Mouse (Mus musculus) heart, embryonic 15.5 days (tissue): Measurements from ENCODE around the gene Pcolce. TPM values are rescaled to one million over a fixed set of nuclear protein-coding genes. Genes with fewer than 3 reads are reported as not detected.

Experiments
- ATAC-seq: fragments of 200-750 bp; cut with Nextera tagmentation; replicated peaks from 2 replicates; pipeline ENCODE4 v1.8.0; 2017; ENCODE audit warnings: low read depth, moderate TSS enrichment; ENCODE audit not compliant: insufficient number of reproducible peaks, insufficient read depth, low FRiP score
- H3K27ac ChIP-seq: fragments of 300-500 bp; sonication (generic); 2 replicates; pipeline ENCODE4 v1.5.1; 2015; ENCODE audit warnings: mild to moderate bottlenecking, inconsistent platforms
- H3K27me3 ChIP-seq: fragments of 300-500 bp; sonication (generic); 2 replicates; pipeline ENCODE4 v1.6.1; 2015; ENCODE audit warnings: inconsistent platforms
- H3K36me3 ChIP-seq: fragments of 300-500 bp; sonication (generic); 2 replicates; pipeline ENCODE4 v1.6.1; 2015; ENCODE audit warnings: mild to moderate bottlenecking, inconsistent platforms
- H3K4me1 ChIP-seq: fragments of 300-500 bp; sonication (generic); replicated peaks from 2 replicates; pipeline ENCODE4 v1.6.1; 2015; ENCODE audit warnings: inconsistent platforms
- H3K4me2 ChIP-seq: fragments of 300-500 bp; sonication (generic); 2 replicates; pipeline ENCODE4 v1.6.1; 2015; ENCODE audit warnings: inconsistent platforms, mild to moderate bottlenecking, moderate library complexity
- H3K4me3 ChIP-seq: fragments of 300-500 bp; sonication (generic); 2 replicates; pipeline ENCODE4 v1.5.1; 2015; ENCODE audit warnings: mild to moderate bottlenecking, inconsistent platforms
- H3K9ac ChIP-seq: fragments of 300-500 bp; sonication (generic); 2 replicates; pipeline ENCODE4 v1.6.1; 2015; ENCODE audit warnings: mild to moderate bottlenecking, inconsistent platforms
- H3K9me3 ChIP-seq: fragments of 300-500 bp; sonication (generic); replicated peaks from 2 replicates; pipeline ENCODE4 v1.6.1; 2016; ENCODE audit warnings: inconsistent platforms
- WGBS: fragments of 180-500 bp; shearing (Covaris S2); methylation state at CpG from one replicate; pipeline ENCODE4 v1.1.7; 2015; ENCODE audit warnings: mixed read lengths; 5-methylcytosine and 5-hydroxymethylcytosine counted together
- polyA plus RNA-seq: library from polyadenylated mRNA; unstranded; fragments of >200 nt; fragmentation: Nextera tagmentation; extraction: Ambion mirVana; gene quantifications from 2 replicates; pipeline ENCODE4 v1.2.1, GENCODE M21; 2015

Gene Pcolce
- polyA plus RNA-seq, 1 experiment from 2014 or later, result 117 TPM

DNA sequence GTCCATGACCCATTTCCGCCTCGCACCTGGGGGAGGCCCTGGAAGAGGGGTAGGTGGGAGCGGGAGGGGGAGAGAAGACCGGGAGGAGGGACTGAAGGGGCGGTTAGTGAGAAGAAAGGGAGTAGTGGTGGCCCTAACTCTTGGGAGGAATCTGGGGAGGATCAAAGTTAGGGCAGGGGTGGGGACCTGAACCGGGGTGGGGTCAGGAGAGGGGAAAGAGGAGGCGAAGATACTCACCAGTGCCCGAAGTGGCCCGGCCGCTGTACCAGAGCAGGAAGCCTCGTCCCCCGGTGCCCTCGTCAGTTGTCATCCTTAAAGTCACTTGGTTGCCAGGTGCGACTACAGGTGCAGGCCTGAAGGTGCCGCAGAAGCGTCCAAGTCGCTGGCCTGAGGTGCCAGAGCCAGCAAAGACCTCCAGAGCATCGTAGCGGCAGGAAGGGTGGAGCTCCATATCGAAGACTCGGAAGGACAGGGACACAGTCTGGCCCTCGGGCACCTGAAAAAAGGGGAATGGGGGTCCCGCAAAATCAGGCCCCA, 4.9 kb downstream of the Pcolce start:
- peaks cover 51% of the 10 kb centered on the region for H3K4me1 ChIP-seq
- H3K27ac ChIP-seq, result no peak overlapping the region
- ATAC-seq, result no peak
- 34% methylated on average over 22 of the region's 23 CpGs for WGBS
- no peaks in the 10 kb centered on the region for H3K9me3 ChIP-seq
- H3K36me3 ChIP-seq, result peaks cover 25% of the 10 kb centered on the region; the same call in 1 of the 2 replicates
- H3K4me2 ChIP-seq, result peak overlapping the region; percentile 43
- peak overlapping the region; percentile 19; the same call in 1 of the 2 replicates for H3K9ac ChIP-seq
- H3K4me3 ChIP-seq, result no peak overlapping the region
- no peaks in the 10 kb centered on the region for H3K27me3 ChIP-seq

DNA sequence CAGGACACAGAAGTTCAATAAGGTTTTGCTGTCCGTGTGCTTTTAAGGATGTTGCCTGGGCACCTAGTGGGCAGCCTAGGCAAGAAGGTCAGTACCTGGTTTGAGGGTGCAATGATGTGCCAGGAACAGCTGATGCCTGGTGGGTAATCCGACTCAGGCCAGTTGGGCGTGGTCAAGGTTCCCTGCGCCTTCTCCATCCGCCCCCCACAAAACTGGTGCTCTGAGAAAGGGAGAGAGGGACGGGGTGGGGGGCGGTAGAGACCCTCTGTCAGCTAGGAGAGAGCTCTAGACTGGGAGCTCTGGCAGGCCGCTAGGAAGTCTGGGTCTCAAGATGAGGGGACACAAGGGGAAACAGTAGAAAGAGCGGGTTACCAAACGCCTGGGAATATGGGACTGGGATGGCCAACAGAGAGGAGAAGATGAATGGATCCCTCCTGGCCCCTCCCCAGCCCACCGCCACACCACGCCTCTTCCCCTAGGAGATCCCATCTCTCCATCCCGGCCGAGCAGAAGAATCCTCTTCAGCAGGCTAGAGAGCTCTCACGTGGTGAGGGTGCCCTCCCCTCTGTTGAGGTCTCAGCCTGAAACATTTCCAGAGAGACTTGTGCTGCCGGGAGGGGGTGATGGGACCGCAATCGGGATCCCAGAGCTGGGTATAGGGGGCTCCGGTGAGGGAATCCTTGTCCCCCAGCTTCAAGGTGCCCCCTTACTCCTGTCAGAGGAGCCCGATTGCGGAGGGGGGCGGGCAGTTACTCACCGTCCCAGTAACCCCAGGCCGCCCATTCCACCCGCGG, 5.5 kb downstream of the Pcolce start:
- WGBS, result 38% methylated on average over 26 of the region's 26 CpGs
- Histone ChIP-seq H3K27me3 (no peaks in the 10 kb centered on the region), H3K4me2 (peak overlapping the region; percentile 43), H3K4me1 (peaks cover 47% of the 10 kb centered on the region), H3K4me3 (no peak overlapping the region), H3K9me3 (no peaks in the 10 kb centered on the region), H3K27ac (no peak overlapping the region), H3K9ac (peak overlapping the region; percentile 19; the same call in 1 of the 2 replicates), H3K36me3 (peaks cover 25% of the 10 kb centered on the region; the same call in 1 of the 2 replicates)
- ATAC-seq, result no peak

DNA sequence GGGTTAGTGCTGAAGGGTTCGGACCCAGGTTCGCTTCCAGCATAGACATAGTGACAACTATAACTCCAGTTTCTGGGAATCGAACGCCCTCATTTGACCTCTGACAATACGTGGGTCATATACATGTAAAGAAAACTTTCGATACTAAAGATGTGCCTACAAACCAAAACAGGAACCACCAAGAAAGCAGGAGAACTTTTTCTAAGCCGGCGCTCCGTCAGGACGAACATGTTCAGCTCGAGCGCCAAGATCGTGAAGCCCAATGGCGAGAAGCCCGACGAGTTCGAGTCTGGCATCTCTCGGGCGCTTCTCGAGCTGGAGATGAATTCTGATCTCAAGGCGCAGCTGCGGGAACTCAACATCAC, 12.2 kb downstream of the Pcolce start:
- Histone ChIP-seq H3K36me3 (peaks cover 19% of the 10 kb centered on the region), H3K4me2 (peak overlapping the region; percentile 69), H3K4me3 (peak overlapping the region; percentile 81), H3K4me1 (peaks cover 21% of the 10 kb centered on the region), H3K27me3 (no peaks in the 10 kb centered on the region), H3K27ac (peak overlapping the region; percentile 91), H3K9ac (peak overlapping the region; percentile 56), H3K9me3 (no peaks in the 10 kb centered on the region)
- WGBS, result under 1% methylated on average over 22 of the region's 22 CpGs
- no peak for ATAC-seq

DNA sequence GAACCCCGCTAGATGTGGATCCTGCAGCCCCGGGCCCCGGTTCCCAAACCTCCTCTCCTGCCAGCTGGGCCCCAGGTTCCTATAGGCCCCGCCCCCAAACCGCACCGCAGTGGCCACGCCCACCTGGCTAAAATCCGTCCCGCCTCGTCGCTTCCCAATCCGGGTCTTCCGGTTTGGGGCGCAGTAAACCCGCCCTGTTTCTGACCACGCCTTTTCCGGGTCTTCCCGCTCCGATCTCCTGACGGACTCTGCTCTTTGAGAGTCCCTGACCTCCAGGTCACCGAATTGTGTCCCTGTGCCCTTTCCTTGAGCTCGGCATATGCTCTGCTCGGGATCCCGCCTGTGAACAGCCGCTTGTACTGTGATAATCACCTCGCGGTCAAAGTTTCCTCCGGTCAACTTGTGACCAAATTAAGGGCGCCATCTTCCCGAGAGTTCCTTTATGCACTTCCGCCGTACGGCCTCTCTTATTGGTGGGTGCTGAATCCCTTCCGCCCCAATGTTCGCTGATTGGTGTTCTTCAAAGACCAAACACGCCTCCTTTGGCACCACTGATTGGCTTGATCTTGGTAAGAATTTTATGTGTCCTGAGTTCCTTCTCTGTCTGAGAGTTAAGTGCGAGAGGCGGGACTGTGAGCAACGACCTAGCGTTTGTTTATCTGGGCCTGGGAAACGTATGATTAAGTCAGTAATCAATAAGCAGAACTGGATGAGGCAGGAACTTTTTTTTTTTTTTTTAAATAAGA, 12.8 kb downstream of the Pcolce start, which contains the start of gene Mospd3:
TSS of gene Mospd3 (minus strand) at position 440 of the 746 bp plus-strand sequence.
- H3K4me3 ChIP-seq, result peak within 1 kb of the TSS; percentile 81
- peak within 1 kb of the TSS; percentile 91 for H3K27ac ChIP-seq
- no peaks in the 10 kb centered on the region for H3K9me3 ChIP-seq
- no peaks in the 10 kb centered on the region for H3K27me3 ChIP-seq
- H3K9ac ChIP-seq, result peak within 1 kb of the TSS; percentile 80
- peak within 1 kb of the TSS; percentile 91 for H3K4me2 ChIP-seq
- WGBS, result under 1% methylated on average over 41 of the region's 41 CpGs
- peaks cover 21% of the 10 kb centered on the region for H3K4me1 ChIP-seq
- H3K36me3 ChIP-seq, result peaks cover 14% of the 10 kb centered on the region
- ATAC-seq, result peak; percentile 96

DNA sequence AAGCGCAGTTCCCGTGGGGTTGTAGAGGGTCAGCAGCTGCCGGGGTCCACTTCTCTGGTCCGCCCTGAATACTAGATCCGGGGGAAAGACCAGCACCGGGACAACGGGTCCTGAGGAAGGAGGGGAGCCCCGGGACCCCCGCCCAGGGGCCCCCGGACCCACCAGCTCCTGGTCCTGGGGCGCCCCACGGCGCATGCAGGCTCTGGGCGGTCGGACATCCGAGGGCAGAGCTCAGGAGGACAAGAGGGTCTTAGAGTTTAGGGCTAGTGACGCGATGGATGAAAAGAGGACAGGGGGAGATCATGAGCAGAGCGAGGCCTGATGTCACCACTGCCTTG, 13.3 kb downstream of the Pcolce start:
- peak; percentile 37 for ATAC-seq
- Histone ChIP-seq H3K27ac (peak overlapping the region; percentile 91), H3K4me1 (peaks cover 21% of the 10 kb centered on the region), H3K4me2 (peak overlapping the region; percentile 91), H3K4me3 (peak overlapping the region; percentile 81), H3K9ac (peak overlapping the region; percentile 80), H3K36me3 (peaks cover 11% of the 10 kb centered on the region), H3K9me3 (no peaks in the 10 kb centered on the region), H3K27me3 (no peaks in the 10 kb centered on the region)
- 2% methylated on average over 19 of the region's 19 CpGs for WGBS

DNA sequence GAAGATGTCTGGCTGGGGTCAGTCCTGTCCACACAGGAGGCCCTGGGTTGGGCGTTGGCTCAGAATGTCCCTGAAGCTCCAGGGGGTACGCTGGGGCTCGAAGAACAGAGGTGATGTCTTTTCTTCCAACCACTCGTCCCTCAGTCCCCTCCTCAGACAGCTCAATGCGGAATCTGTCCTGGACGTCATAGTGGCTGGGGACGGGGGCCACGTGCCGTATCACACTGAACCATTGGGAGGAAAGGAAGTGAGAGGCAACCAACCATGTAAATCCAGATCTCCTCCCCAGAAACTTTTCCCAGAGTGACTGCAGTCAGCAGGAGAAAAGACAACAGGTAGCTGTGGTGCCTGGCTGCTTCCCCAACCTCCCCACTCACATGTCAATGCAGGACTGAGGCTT, 14.0 kb downstream of the Pcolce start:
- Histone ChIP-seq H3K36me3 (peaks cover 10% of the 10 kb centered on the region), H3K4me3 (peak overlapping the region; percentile 81), H3K4me1 (peaks cover 21% of the 10 kb centered on the region), H3K27me3 (no peaks in the 10 kb centered on the region), H3K27ac (peak overlapping the region; percentile 91; the same call in 1 of the 2 replicates), H3K4me2 (peak overlapping the region; percentile 91), H3K9ac (peak overlapping the region; percentile 80), H3K9me3 (no peaks in the 10 kb centered on the region)
- WGBS, result 55% methylated on average over 9 of the region's 9 CpGs
- no peak for ATAC-seq

DNA sequence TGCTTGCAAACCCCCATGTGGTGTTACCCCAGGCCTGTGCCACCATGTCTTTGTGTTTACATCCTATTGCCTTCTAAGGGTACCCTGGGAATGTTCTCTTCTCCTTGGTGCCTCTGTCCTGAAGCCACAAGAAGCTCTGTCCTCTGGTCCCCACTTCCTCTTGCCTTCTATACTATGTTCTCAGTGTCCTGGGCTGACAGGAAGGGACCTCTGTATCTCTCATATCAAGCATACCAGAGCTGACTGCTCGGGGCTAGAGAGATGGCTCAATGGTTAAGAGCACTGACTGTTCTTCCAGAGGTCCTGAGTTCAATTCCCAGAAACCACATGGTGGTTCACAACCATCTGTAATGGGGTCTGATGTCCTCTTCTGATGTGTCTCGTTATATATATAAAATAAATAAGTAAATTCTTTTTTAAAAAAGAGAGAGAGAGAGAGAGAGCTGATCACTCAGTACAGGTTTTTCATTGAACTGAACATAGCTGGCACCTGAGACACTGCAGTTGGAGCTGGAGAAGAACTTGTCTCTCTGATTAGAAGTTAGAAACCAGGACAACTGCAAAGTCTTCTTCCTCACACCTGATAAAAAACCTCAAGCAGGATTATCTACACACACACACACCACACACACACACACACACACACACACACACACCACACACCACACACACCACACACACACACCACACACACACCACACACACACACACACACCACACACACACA, 15.3 kb downstream of the Pcolce start:
- H3K9me3 ChIP-seq, result no peaks in the 10 kb centered on the region
- WGBS, result 69% methylated on average over 2 of the region's 2 CpGs
- no peak for ATAC-seq

DNA sequence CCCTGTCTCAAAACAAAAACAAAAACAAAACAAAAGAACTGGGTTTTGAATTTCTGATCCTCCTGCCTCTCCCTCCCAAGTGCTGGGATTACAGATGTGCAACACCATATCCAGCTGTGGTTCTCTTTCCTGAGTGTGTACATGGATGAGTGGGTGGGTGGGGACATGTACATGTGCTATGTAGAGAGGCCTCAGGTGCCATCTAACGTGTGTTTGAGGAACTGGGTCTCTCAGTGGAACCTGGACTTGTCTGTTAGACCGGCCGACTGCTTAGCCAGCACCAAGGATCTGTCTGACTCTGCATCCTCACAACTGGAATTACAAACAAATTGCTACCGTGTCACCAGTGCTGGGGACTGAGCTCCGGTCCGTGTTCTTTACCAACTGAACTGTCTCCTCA, 16.0 kb downstream of the Pcolce start:
- no peaks in the 10 kb centered on the region for H3K27me3 ChIP-seq
- no peak overlapping the region for H3K4me2 ChIP-seq
- no peak for ATAC-seq
- H3K9ac ChIP-seq, result no peak overlapping the region
- H3K9me3 ChIP-seq, result no peaks in the 10 kb centered on the region
- H3K4me1 ChIP-seq, result peaks cover 17% of the 10 kb centered on the region
- H3K36me3 ChIP-seq, result peaks cover 6% of the 10 kb centered on the region
- WGBS, result 91% methylated on average over 6 of the region's 6 CpGs
- H3K4me3 ChIP-seq, result no peak overlapping the region
- H3K27ac ChIP-seq, result no peak overlapping the region

More for the DNA sequence above, 15.3 kb downstream of the Pcolce start:
- H3K4me1 ChIP-seq, result peaks cover 20% of the 10 kb centered on the region
- no peak overlapping the region for H3K27ac ChIP-seq
- no peak overlapping the region for H3K9ac ChIP-seq
- H3K4me2 ChIP-seq, result no peak overlapping the region
- H3K4me3 ChIP-seq, result no peak overlapping the region
- no peaks in the 10 kb centered on the region for H3K27me3 ChIP-seq
- peaks cover 6% of the 10 kb centered on the region for H3K36me3 ChIP-seq

DNA sequence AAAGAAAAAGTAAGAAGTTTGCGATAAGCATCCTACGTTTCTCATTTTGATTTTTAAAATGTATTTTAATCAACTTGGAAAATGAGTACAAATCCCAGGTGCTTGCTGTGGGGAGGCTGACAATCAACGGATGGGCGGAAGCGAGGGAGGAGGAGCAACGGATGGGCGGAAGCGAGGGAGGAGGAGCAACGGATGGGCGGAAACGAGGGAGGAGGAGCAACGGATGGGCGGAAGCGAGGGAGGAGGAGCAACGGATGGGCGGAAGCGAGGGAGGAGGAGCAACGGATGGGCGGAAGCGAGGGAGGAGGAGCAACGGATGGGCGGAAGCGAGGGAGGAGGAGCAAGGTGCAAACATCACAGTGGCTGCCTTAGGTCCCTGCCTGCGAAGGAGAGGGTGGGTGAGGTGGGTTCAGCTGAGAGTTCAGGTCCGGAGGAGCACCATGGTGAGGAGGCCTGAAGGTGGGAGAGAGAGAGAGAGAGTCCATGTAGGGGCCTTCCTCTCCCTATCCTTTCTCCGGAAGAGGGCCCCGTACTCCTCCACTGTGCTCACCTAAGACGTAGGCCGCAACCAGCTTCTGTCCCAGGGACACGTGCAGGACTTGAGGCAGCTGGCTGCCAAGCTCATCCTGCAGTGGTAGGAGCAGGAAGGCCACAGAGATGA, 16.9 kb downstream of the Pcolce start:
- Histone ChIP-seq H3K9me3 (no peaks in the 10 kb centered on the region), H3K36me3 (peaks cover 6% of the 10 kb centered on the region), H3K27ac (no peak overlapping the region; the same call in 1 of the 2 replicates), H3K4me1 (peaks cover 13% of the 10 kb centered on the region), H3K27me3 (no peaks in the 10 kb centered on the region), H3K4me2 (peak overlapping the region; percentile 18; the same call in 1 of the 2 replicates), H3K4me3 (no peak overlapping the region), H3K9ac (no peak overlapping the region)
- no peak for ATAC-seq
- WGBS, result 35% methylated on average over 30 of the region's 30 CpGs

DNA sequence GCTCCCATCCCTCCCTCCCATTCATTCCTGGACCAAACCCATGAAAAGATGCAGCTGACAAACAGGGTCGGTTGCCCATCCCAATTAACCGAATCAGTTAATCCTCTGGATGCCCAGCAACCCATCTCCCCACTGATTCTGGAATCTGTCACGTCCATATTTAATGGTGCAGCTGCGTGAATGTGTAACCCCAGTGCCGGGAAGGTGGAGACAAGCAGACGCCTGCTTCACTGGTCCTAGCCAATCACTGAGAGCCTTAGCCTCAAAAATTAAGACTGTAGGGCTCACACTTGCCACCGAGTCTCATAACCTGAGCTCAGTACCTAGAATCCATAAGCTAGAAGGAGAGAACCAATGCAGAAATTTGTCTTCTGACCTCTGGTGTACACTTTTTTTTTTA, 17.7 kb downstream of the Pcolce start:
- no peak overlapping the region for H3K9ac ChIP-seq
- no peak overlapping the region for H3K4me3 ChIP-seq
- no peaks in the 10 kb centered on the region for H3K27me3 ChIP-seq
- ATAC-seq, result no peak
- H3K9me3 ChIP-seq, result no peaks in the 10 kb centered on the region
- no peak overlapping the region for H3K27ac ChIP-seq
- no peak overlapping the region for H3K4me2 ChIP-seq
- peaks cover 6% of the 10 kb centered on the region for H3K36me3 ChIP-seq
- WGBS, result 77% methylated on average over 7 of the region's 7 CpGs
- peaks cover 13% of the 10 kb centered on the region for H3K4me1 ChIP-seq
